In the genomic region with DNA sequence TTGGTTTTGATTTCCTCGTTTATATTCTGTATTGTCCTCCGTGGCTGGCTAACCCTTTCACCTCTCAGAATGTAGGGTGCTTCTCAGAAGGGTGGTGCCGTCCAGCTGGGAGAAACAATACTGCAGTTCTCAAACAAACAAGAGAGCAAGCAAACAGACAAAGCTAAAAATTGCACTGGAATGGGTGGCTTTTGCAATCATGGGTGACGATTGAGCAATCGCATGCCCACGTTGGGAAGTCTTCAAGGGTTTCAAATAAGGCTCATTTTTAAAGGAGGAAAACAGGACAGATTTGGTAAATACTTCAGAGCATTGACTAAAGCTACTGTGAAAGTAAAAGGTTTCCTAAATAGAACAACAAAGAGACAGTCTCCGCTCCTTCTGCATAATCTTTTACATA, we compare ENCODE assay signal across 10 mouse cellular contexts. TPM values are rescaled to one million over a fixed set of nuclear protein-coding genes. Genes with fewer than 3 reads are reported as not detected.
DNase-seq lines count a peak whose midpoint lies in the region; ATAC-seq lines count a peak whose summit lies in the region.
"Had no signal": no experiment of that assay in that cellular context is flagged by ENCODE, and none has a peak within 500 bp of the region (broad histone marks: within the 10 kb centered on the region; RNA-seq: fewer than 3 reads in every experiment).

No protein-coding gene starts in this region.

- no peaks in the 10 kb centered on the region for H3K4me1 ChIP-seq in intestine, embryonic 14.5 days (replicated peaks; ENCODE audit: control insufficient read depth, insufficient read depth, low read length)
- no peaks in the 10 kb centered on the region for H3K4me1 ChIP-seq in intestine, embryonic 15.5 days (replicated peaks)
- H3K4me1 ChIP-seq: neural tube, embryonic 13.5 days had no signal

- H3K9me3 ChIP-seq in intestine, embryonic 14.5 days (ENCODE audit: control insufficient read depth, low read length) = no peaks in the 10 kb centered on the region
- H3K9me3 ChIP-seq in intestine, embryonic 15.5 days = no peaks in the 10 kb centered on the region
- H3K9me3 ChIP-seq: neural tube, embryonic 13.5 days had no signal

- 0 out of 2 replicates have a peak overlapping the region, but pooled peaks have one; percentile 3 for H3K4me2 ChIP-seq in intestine, embryonic 14.5 days (ENCODE audit: low read length)
- H3K4me2 ChIP-seq in intestine, embryonic 15.5 days (replicated peaks) = no peak overlapping the region; the same call in 1 of the 2 replicates
- H3K4me2 ChIP-seq: neural tube, embryonic 13.5 days had no signal

- no peak for ATAC-seq in intestine, embryonic 14.5 days (replicated peaks; ENCODE audit: low FRiP score, low TSS enrichment, low read depth)
- no peak for ATAC-seq in intestine, embryonic 15.5 days

- no peak overlapping the region for H3K4me3 ChIP-seq in intestine, embryonic 14.5 days (ENCODE audit: low read depth, low read length)
- H3K4me3 ChIP-seq in intestine, embryonic 15.5 days (replicated peaks) = no peak overlapping the region
- H3K4me3 ChIP-seq: neural tube, embryonic 13.5 days had no signal

- no peaks in the 10 kb centered on the region for H3K36me3 ChIP-seq in intestine, embryonic 14.5 days (ENCODE audit: control insufficient read depth, insufficient read depth, low read length)
- no peaks in the 10 kb centered on the region for H3K36me3 ChIP-seq in intestine, embryonic 15.5 days
- H3K36me3 ChIP-seq: neural tube, embryonic 13.5 days had no signal

- no peaks in the 10 kb centered on the region for H3K27me3 ChIP-seq in intestine, embryonic 14.5 days (replicated peaks; ENCODE audit: control insufficient read depth, insufficient read depth, low read length)
- no peaks in the 10 kb centered on the region for H3K27me3 ChIP-seq in intestine, embryonic 15.5 days (replicated peaks)
- H3K27me3 ChIP-seq: neural tube, embryonic 13.5 days had no signal

- H3K9ac ChIP-seq in intestine, embryonic 14.5 days (ENCODE audit: low read length) = no peak overlapping the region
- H3K9ac ChIP-seq in intestine, embryonic 15.5 days = no peak overlapping the region
- H3K9ac ChIP-seq: neural tube, embryonic 13.5 days had no signal

- DNase-seq in adrenal gland, adult 2 months = peak; percentile 9
- no peak for DNase-seq in adrenal gland, postnatal 4 days (ENCODE audit: low spot score in 2 of 2)
- DNase-seq in intestine, embryonic 14.5 days (ENCODE audit: low spot score) = no peak
- DNase-seq in fibroblast of lung, adult 2 months (ENCODE audit: low read depth) = peak; percentile 20
- peak; percentile 27 to 39 for DNase-seq in lung, postnatal 4 days
- no peak for DNase-seq in spleen, adult 18-20 months
- DNase-seq in urinary bladder, postnatal 4 days (ENCODE audit: low spot score in 2 of 2) = no peak
- DNase-seq: kidney, postnatal 10 days had no signal

- no peak overlapping the region for H3K27ac ChIP-seq in intestine, embryonic 14.5 days (ENCODE audit: low read depth)
- no peak overlapping the region for H3K27ac ChIP-seq in intestine, embryonic 15.5 days
- H3K27ac ChIP-seq: neural tube, embryonic 13.5 days had no signal

- 48% methylated on average over 7 of the region's 7 CpGs for WGBS in intestine, embryonic 14.5 days
- 49% methylated on average over 7 of the region's 7 CpGs for WGBS in intestine, embryonic 15.5 days

RNA-seq across cellular contexts. Expression of gene Dkk2, which starts 18.4 kb away (rescaled TPM):
- 1 to 10 TPM; 2.5 to 5.2 TPM for total RNA-seq in adrenal gland, adult 2 months (2021)
- polyA plus RNA-seq in adrenal gland, adult 2 months (2012; rRNA removed) = 0.91 and 1.3 TPM in 2 replicates
- total RNA-seq in adrenal gland, postnatal 4 days (2021) = 10 to 100 TPM; 12.3 to 14.5 TPM
- polyA plus RNA-seq in intestine, embryonic 14.5 days (2014; fragmentation: Nextera tagmentation; extraction: Ambion mirVana) = 19.0 and 19.2 TPM in 2 replicates
- 11.0 and 11.1 TPM in 2 replicates for polyA plus RNA-seq in intestine, embryonic 15.5 days (2015; fragmentation: Nextera tagmentation; extraction: Ambion mirVana)

Comparison
In these comparisons a context has a peak if more than half of its experiments do, and no peak if none do; other contexts are left out.
1. DNase-seq: peak in adrenal gland, adult 2 months (single experiment), fibroblast of lung, adult 2 months (single experiment) and lung, postnatal 4 days (2 of 2); none in adrenal gland, postnatal 4 days (0 of 2), intestine, embryonic 14.5 days (single experiment), spleen, adult 18-20 months (0 of 2) and urinary bladder, postnatal 4 days (0 of 2).